Mouse (Mus musculus) urinary bladder, adult 2 months (tissue): ENCODE measurements around the gene Gm11757. TPM values are rescaled to one million over a fixed set of nuclear protein-coding genes. Genes with fewer than 3 reads are reported as not detected.
"Not testable (repeated sequence)": the region's sequence is repeated elsewhere in the genome, so short reads cannot be mapped to it uniquely, and the experiment has no call there.

Experiments used
- DNase-seq: peaks from one replicate; pipeline ENCODE4 v3.0.0; 2022; ENCODE audit warnings: low spot score
- polyA plus RNA-seq: library from polyadenylated mRNA; depleted of rRNA; stranded (reverse); fragments of >200 nt; gene quantifications from 2 replicates; pipeline ENCODE4 v1.2.3, GENCODE M21; 2012; rRNA removed

The Gm11757 gene
- polyA plus RNA-seq: not detected in 2 replicates

GRCm38 (mm10) chr4:73891012-73891411, at the start of gene Gm11757:
Gene Gm11757, minus strand, starts transcription at chr4:73891112.
- DNase-seq: not testable (repeated sequence)

- not testable (repeated sequence) for DNase-seq
Observed at GRCm38 (mm10) chr4:73920660-73921059, 29.7 kb upstream of the Gm11757 start, which contains the start of gene Gm11756. Gene Gm11756, minus strand, starts transcription at chr4:73920760.

GRCm38 (mm10) chr4:73905853-73906252, 14.9 kb upstream of the Gm11757 start, which contains the start of gene Gm13871:
Gene Gm13871, minus strand, starts transcription at chr4:73905953.
- not testable (repeated sequence) for DNase-seq

GRCm38 (mm10) chr4:73876166-73876565, 14.7 kb downstream of the Gm11757 start, which contains the start of gene Gm11758:
Gene Gm11758, minus strand, starts transcription at chr4:73876266.
- DNase-seq: not testable (repeated sequence)

Other genes starting within 250 kb of the Gm11757 start
- not detected in 2 replicates for gene Gm11239, start 222.8 kb downstream of the Gm11757 start, polyA plus RNA-seq
- not detected in 2 replicates for gene Gm428, start 207.6 kb downstream of the Gm11757 start, polyA plus RNA-seq
- 8.9 and 10.0 TPM in 2 replicates for gene Rasef, start 100.1 kb downstream of the Gm11757 start, polyA plus RNA-seq
- gene Gm11758, start 14.8 kb downstream of the Gm11757 start, polyA plus RNA-seq: not detected in 2 replicates
- not detected in 2 replicates for gene Gm13871, start 14.8 kb upstream of the Gm11757 start, polyA plus RNA-seq
- gene Gm11756, start 29.6 kb upstream of the Gm11757 start, polyA plus RNA-seq: not detected in 2 replicates
- not detected in 2 replicates for gene 2310002L09Rik, start 59.7 kb upstream of the Gm11757 start, polyA plus RNA-seq
- gene Frmd3, start 122.3 kb upstream of the Gm11757 start, polyA plus RNA-seq: 0.19 and 0.24 TPM in 2 replicates